ENCODE assay signal across 6 mouse cellular contexts in the genomic region with DNA sequence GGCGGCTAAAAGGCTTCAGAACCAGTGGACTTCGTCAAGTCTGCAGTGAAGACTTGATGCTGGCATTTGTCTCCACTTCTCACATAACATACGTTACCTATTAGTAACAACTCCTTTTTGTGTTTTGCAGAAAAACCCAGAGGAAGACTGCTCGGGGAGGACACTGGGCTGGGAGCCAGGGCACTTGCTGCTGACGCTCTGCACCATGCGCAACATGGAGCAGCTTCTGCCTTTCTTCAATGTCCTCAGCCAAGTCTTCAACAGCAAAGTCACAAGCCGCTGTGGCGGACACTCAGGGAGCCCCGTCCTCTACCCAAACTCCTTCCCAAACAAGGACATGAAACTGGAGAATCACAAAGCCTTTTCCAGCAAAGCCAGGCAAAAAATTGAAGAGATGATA.
"Had no signal": no experiment of that assay in that cellular context is flagged by ENCODE, and none has a peak within 500 bp of the region (broad histone marks: within the 10 kb centered on the region; RNA-seq: fewer than 3 reads in every experiment).

No protein-coding gene starts in this region.

- DNase-seq: liver; liver, embryonic 13.5 days; liver, postnatal 0 days; retina, postnatal 1 day; thymus, adult 2 months; thymus, postnatal 25 days had no signal
